Mouse (Mus musculus) myocyte (in vitro differentiated cells): Measurements from ENCODE around the gene Myo1g.

Experiments used
- E2F4 ChIP-seq: IDR thresholded peaks from one replicate; pipeline ENCODE4 v1.6.1; 2011; ENCODE audit warnings: mild to moderate bottlenecking, control low read depth, moderate library complexity; ENCODE audit not compliant: insufficient read depth
- MYOG ChIP-seq, 3 experiments: IDR thresholded peaks; one replicate each; pipeline ENCODE4 v1.6.1; 2011; ENCODE audit warnings: control low read depth in 2 of 3, low read depth in 2 of 3, mild to moderate bottlenecking in 2 of 3; ENCODE audit not compliant: insufficient read length in 2 of 3, control insufficient read depth in 1 of 3, insufficient read depth in 1 of 3
- POLR2A ChIP-seq: IDR thresholded peaks from one replicate; pipeline ENCODE4 v1.6.1; 2011; ENCODE audit warnings: low read depth, mild to moderate bottlenecking, control low read depth, moderate library complexity; ENCODE audit not compliant: insufficient read length
- REST ChIP-seq: IDR thresholded peaks from one replicate; pipeline ENCODE4 v1.6.1; 2011; ENCODE audit warnings: mild to moderate bottlenecking, control low read depth, moderate library complexity; ENCODE audit not compliant: insufficient read depth, insufficient read length
- SRF ChIP-seq: IDR thresholded peaks from one replicate; pipeline ENCODE4 v1.6.1; 2011; ENCODE audit warnings: low read depth; ENCODE audit not compliant: control insufficient read depth, insufficient read length
- TCF12 ChIP-seq: IDR thresholded peaks from one replicate; pipeline ENCODE4 v1.6.1; 2011; ENCODE audit warnings: mild to moderate bottlenecking, control low read depth; ENCODE audit not compliant: poor library complexity, insufficient read depth, severe bottlenecking
- TCF3 ChIP-seq: IDR thresholded peaks from one replicate; pipeline ENCODE4 v1.6.1; 2011; ENCODE audit warnings: low read depth, control low read depth; ENCODE audit not compliant: insufficient read length
- USF1 ChIP-seq: IDR thresholded peaks from one replicate; pipeline ENCODE4 v1.6.1; 2011; ENCODE audit warnings: low read depth, mild to moderate bottlenecking, control low read depth, moderate library complexity

GRCm38 (mm10) chr11:6563201-6563600 lies 42.4 kb upstream of the Myo1g start:
- TF ChIP-seq SRF: no peak
- TF ChIP-seq POLR2A: no peak
- no peak for TF ChIP-seq MYOG (IDR thresholded peaks at IDR 0.05; ENCODE audit: control insufficient read depth in 1 of 3, insufficient read depth in 1 of 3, insufficient read length in 2 of 3, low read depth in 2 of 3)
- no peak for TF ChIP-seq TCF12
- TF ChIP-seq TCF3: no peak
- no peak for TF ChIP-seq USF1
- no peak for TF ChIP-seq E2F4
- no peak for TF ChIP-seq REST
